Mouse (Mus musculus) MEL (cell line): ENCODE data around the gene Ntf5.

ENCODE experiments used
- CHD1 ChIP-seq: IDR thresholded peaks from 2 replicates; pipeline ENCODE4 v1.6.1; 2012; ENCODE audit warnings: low read depth, mild to moderate bottlenecking, inconsistent platforms, low read length, improper control_type of control experiment
- E2F4 ChIP-seq: IDR thresholded peaks from 2 replicates; pipeline ENCODE4 v1.6.1; 2011; ENCODE audit warnings: low read depth, low read length, improper control_type of control experiment, borderline replicate concordance
- MAFK ChIP-seq: IDR thresholded peaks from 2 replicates; pipeline ENCODE4 v1.6.1; 2011; ENCODE audit warnings: low read depth, mild to moderate bottlenecking, low read length, improper control_type of control experiment, borderline replicate concordance
- POLR2A ChIP-seq, 2 experiments: IDR thresholded peaks; 2 replicates each; pipeline ENCODE4 v1.6.1; 2011 to 2012; ENCODE audit warnings: low read length in 2 of 2, mild to moderate bottlenecking in 2 of 2, control low read depth in 1 of 2, improper control_type of control experiment in 1 of 2, low read depth in 1 of 2, moderate library complexity in 1 of 2; ENCODE audit not compliant: control insufficient read depth in 1 of 2, insufficient read depth in 1 of 2, poor library complexity in 1 of 2

DNA sequence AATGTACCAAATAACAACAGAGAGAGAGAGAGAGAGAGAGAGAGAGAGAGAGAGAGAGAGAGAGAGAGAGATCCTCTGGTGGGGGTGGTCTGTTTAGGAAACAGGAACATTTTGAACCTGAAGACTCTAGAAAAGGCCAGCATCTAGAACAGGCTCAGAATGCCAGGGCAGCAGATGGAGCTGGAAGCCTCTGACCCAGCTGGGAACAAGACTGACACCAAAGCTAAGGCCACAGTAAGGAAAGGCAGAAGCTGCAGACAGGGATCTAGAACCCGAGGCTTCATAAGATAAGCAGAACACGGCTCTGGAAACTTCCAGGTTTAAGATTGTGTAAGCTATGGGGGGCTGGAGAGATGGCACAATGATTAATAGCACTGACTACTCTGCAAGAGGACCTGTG, 49.5 kb upstream of the Ntf5 start:
- no peak for TF ChIP-seq CHD1
- no peak for TF ChIP-seq POLR2A (IDR thresholded peaks at IDR 0.05; ENCODE audit: control insufficient read depth in 1 of 2, insufficient read depth in 1 of 2, low read depth in 1 of 2, low read length in 2 of 2, poor library complexity in 1 of 2)
- no peak for TF ChIP-seq E2F4
- TF ChIP-seq MAFK = no peak
